Mouse (Mus musculus): ENCODE measurements around the gene Rnf144a. TPM values are rescaled to one million over a fixed set of nuclear protein-coding genes. Genes with fewer than 3 reads are reported as not detected.
A peak's percentile ranks its signal among the peaks of the same experiment; 100 is the strongest.

Gene Rnf144a
- total and polyA plus RNA-seq, 2 experiments from 2014 or later = 24.4 to 31.6 TPM

DNA sequence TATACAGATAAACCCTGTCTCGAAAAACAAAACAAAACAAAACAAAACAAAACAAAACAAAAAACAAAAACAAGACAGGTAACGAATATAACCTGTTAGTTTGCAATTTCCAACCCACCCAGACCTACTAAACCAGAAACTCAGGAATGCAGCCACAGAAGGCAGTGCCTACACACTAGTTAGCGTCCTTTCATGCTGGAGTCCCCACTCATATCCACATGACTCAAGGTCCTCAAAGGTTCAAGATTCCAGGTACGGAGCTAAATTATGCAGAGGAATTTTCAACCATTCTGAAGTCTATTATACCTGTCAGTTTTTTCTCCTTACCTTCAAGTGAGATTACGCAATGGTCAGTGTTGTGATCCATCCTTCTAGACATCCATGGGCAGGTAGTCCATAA is 70.6 kb downstream of the Rnf144a start:
- no peak overlapping the region for H3K4me3 ChIP-seq (ENCODE audit: low read length)
- no peaks in the 10 kb centered on the region for H3K9me3 ChIP-seq (ENCODE audit: low read length)
- H3K4me1 ChIP-seq (ENCODE audit: insufficient read depth, low read length) = no peaks in the 10 kb centered on the region; the same call in 1 of the 2 replicates
- DNase-seq (ENCODE audit: low spot score) (no peak), ATAC-seq (no peak)
- no peak overlapping the region for H3K9ac ChIP-seq (replicated peaks; ENCODE audit: low read length)
- no peak for TF ChIP-seq CTCF (IDR thresholded peaks at IDR 0.05; ENCODE audit: low read depth)
- H3K27ac ChIP-seq = no peak overlapping the region
- H3K36me3 ChIP-seq (ENCODE audit: insufficient read depth, low read length) = no peaks in the 10 kb centered on the region
- H3K4me2 ChIP-seq (ENCODE audit: low read depth, low read length) = no peak overlapping the region
- no peaks in the 10 kb centered on the region for H3K27me3 ChIP-seq (ENCODE audit: insufficient read depth, low read length)
- WGBS = 97% methylated on average over 5 of the region's 5 CpGs

DNA sequence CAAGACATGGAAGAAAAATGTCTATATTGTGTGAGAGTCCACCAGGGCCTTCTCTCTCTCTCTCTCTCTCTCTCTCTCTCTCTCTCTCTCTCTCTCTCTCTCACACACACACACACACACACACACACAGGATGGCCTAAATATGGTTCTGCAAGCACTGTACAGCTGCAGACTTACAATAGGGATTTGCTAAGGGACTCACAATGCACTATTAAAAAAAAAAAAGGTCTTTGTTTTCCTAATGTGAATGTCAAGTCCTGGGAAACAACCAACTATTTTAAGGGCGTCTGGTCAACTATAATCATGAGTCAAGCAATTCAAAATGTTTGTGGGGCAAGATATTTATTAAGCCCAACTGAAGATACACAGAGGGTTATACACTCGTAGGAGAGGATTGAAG is 71.9 kb downstream of the Rnf144a start:
- H3K27ac ChIP-seq = no peak overlapping the region
- no peaks in the 10 kb centered on the region for H3K36me3 ChIP-seq (ENCODE audit: insufficient read depth, low read length)
- DNase-seq (ENCODE audit: low spot score) = no peak
- H3K4me1 ChIP-seq (ENCODE audit: insufficient read depth, low read length) = no peaks in the 10 kb centered on the region; the same call in 1 of the 2 replicates
- H3K4me3 ChIP-seq (ENCODE audit: low read length) = no peak overlapping the region
- 64% methylated on average over 2 of the region's 2 CpGs for WGBS
- no peaks in the 10 kb centered on the region for H3K9me3 ChIP-seq (ENCODE audit: low read length)
- H3K27me3 ChIP-seq (ENCODE audit: insufficient read depth, low read length) = no peaks in the 10 kb centered on the region
- no peak for ATAC-seq
- no peak for TF ChIP-seq CTCF (IDR thresholded peaks at IDR 0.05; ENCODE audit: low read depth)
- no peak overlapping the region for H3K9ac ChIP-seq (replicated peaks; ENCODE audit: low read length)
- H3K4me2 ChIP-seq (ENCODE audit: low read depth, low read length) = no peak overlapping the region

DNA sequence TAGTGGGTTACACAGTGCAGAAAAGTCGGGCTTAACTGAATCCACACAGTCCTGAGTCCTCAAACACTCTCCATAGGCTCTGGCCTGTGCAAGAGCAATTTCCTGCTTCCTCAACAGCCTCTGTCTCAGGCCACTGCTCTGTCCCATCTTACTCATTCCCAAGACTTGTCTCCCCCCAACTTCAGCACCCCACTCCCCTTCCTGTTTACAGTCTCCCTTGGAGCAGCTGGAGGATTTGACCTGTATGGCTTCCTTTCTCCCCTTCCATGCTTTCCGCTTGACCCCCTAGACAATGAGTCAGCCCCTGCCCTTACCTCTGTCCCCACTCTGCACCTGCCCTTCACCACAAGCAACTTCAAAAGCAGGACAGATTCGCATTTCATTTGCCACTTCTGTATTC is 72.4 kb downstream of the Rnf144a start:
- H3K27me3 ChIP-seq (ENCODE audit: insufficient read depth, low read length) = no peaks in the 10 kb centered on the region
- DNase-seq (ENCODE audit: low spot score) = no peak
- no peak overlapping the region for H3K4me2 ChIP-seq (ENCODE audit: low read depth, low read length)
- H3K27ac ChIP-seq = no peak overlapping the region
- no peak for ATAC-seq
- no peak overlapping the region for H3K9ac ChIP-seq (replicated peaks; ENCODE audit: low read length)
- H3K4me1 ChIP-seq (ENCODE audit: insufficient read depth, low read length) = no peaks in the 10 kb centered on the region; the same call in 1 of the 2 replicates
- no peaks in the 10 kb centered on the region for H3K36me3 ChIP-seq (ENCODE audit: insufficient read depth, low read length)
- no peaks in the 10 kb centered on the region for H3K9me3 ChIP-seq (ENCODE audit: low read length)
- TF ChIP-seq CTCF (IDR thresholded peaks at IDR 0.05; ENCODE audit: low read depth) = no peak
- H3K4me3 ChIP-seq (ENCODE audit: low read length) = no peak overlapping the region
- 88% methylated on average over 3 of the region's 3 CpGs for WGBS

DNA sequence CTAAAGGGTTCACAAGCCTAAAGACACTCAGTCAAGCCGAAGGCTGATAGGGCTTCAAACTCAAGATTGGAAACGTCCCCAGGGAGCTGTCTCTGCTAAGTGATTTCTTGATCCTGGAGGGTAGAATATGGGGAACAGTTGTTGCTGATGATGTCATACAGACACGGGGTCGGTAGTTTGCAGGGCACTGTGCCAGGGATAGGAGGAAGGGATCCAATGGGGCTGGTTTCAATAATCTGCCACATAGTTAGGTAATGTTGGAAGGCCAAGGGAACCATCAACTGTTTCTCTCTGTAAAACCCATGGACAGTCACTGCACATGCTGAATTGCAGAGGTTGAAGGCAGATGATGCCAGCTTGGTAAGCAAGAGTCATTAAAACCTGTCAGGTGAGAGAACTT is 73.0 kb downstream of the Rnf144a start:
- no peak overlapping the region for H3K9ac ChIP-seq (replicated peaks; ENCODE audit: low read length)
- H3K36me3 ChIP-seq (ENCODE audit: insufficient read depth, low read length) = no peaks in the 10 kb centered on the region
- H3K27me3 ChIP-seq (ENCODE audit: insufficient read depth, low read length) = no peaks in the 10 kb centered on the region
- H3K4me1 ChIP-seq (ENCODE audit: insufficient read depth, low read length) = no peaks in the 10 kb centered on the region; the same call in 1 of the 2 replicates
- no peak overlapping the region for H3K27ac ChIP-seq
- no peak overlapping the region for H3K4me3 ChIP-seq (ENCODE audit: low read length)
- 68% methylated on average over 4 of the region's 4 CpGs for whole genome bisulfite sequencing
- H3K9me3 ChIP-seq (ENCODE audit: low read length) = no peaks in the 10 kb centered on the region
- TF ChIP-seq CTCF (IDR thresholded peaks at IDR 0.05; ENCODE audit: low read depth) = no peak
- no peak overlapping the region for H3K4me2 ChIP-seq (ENCODE audit: low read depth, low read length)
- ATAC-seq (no peak), DNase-seq (ENCODE audit: low spot score) (no peak)

- H3K36me3 ChIP-seq (ENCODE audit: insufficient read depth, low read length) = no peaks in the 10 kb centered on the region
- H3K4me1 ChIP-seq (ENCODE audit: insufficient read depth, low read length) = no peaks in the 10 kb centered on the region; the same call in 1 of the 2 replicates
- no peak overlapping the region for H3K27ac ChIP-seq
- DNase-seq (ENCODE audit: low spot score) (no peak), ATAC-seq (no peak)
- WGBS = 95% methylated on average over 4 of the region's 4 CpGs
- H3K9ac ChIP-seq (replicated peaks; ENCODE audit: low read length) = no peak overlapping the region
- TF ChIP-seq CTCF (IDR thresholded peaks at IDR 0.05; ENCODE audit: low read depth) = no peak
- H3K27me3 ChIP-seq (ENCODE audit: insufficient read depth, low read length) = no peaks in the 10 kb centered on the region
- no peak overlapping the region for H3K4me2 ChIP-seq (ENCODE audit: low read depth, low read length)
- H3K9me3 ChIP-seq (ENCODE audit: low read length) = no peaks in the 10 kb centered on the region
- H3K4me3 ChIP-seq (ENCODE audit: low read length) = no peak overlapping the region
These were observed 74.4 kb downstream of the Rnf144a start for GRCm38 (mm10) chr12:26340621-26341020.

DNA sequence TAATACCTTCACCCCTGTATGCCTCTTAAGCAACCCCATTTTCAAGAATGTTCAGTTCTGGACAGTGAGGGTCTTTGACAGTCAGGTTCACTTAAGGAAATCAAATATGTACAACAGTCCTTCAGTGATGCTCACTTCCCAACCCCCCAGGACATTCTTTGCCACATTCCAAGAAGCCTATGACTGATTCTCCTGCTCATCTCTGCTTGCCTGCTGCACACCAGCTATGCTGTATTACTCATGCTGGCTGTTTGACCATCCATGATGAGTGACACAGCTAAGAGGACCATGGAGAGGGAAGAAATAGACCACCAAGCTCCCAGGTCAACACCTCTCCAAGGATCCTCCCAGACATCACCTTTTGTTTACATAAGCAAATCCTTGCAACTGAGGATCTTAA is 75.2 kb downstream of the Rnf144a start:
- Histone ChIP-seq H3K9me3 (ENCODE audit: low read length) (no peaks in the 10 kb centered on the region), H3K9ac (replicated peaks; ENCODE audit: low read length) (no peak overlapping the region), H3K4me3 (ENCODE audit: low read length) (no peak overlapping the region), H3K4me2 (ENCODE audit: low read depth, low read length) (no peak overlapping the region), H3K27ac (no peak overlapping the region), H3K4me1 (ENCODE audit: insufficient read depth, low read length) (no peaks in the 10 kb centered on the region), H3K27me3 (ENCODE audit: insufficient read depth, low read length) (no peaks in the 10 kb centered on the region), H3K36me3 (ENCODE audit: insufficient read depth, low read length) (no peaks in the 10 kb centered on the region)
- no peak for DNase-seq (ENCODE audit: low spot score)
- ATAC-seq = no peak
- no peak for TF ChIP-seq CTCF (IDR thresholded peaks at IDR 0.05; ENCODE audit: low read depth)

- no peak for TF ChIP-seq CTCF (IDR thresholded peaks at IDR 0.05; ENCODE audit: low read depth)
- no peak overlapping the region for H3K4me3 ChIP-seq (ENCODE audit: low read length)
- no peaks in the 10 kb centered on the region for H3K4me1 ChIP-seq (ENCODE audit: insufficient read depth, low read length)
- no peak for DNase-seq (ENCODE audit: low spot score)
- no peak overlapping the region for H3K27ac ChIP-seq
- 95% methylated on average over 8 of the region's 8 CpGs for WGBS
- no peaks in the 10 kb centered on the region for H3K36me3 ChIP-seq (ENCODE audit: insufficient read depth, low read length)
- H3K9ac ChIP-seq (replicated peaks; ENCODE audit: low read length) = no peak overlapping the region
- no peaks in the 10 kb centered on the region for H3K9me3 ChIP-seq (ENCODE audit: low read length)
- H3K27me3 ChIP-seq (ENCODE audit: insufficient read depth, low read length) = no peaks in the 10 kb centered on the region
- ATAC-seq = 0 out of 2 replicates have a peak, but pooled peaks have one; percentile 15
- H3K4me2 ChIP-seq (ENCODE audit: low read depth, low read length) = no peak overlapping the region
These were observed 75.9 kb downstream of the Rnf144a start for GRCm38 (mm10) chr12:26339181-26339580.

All from hindbrain, postnatal 0 days (tissue).